Mouse (Mus musculus) right cerebral cortex, adult 2 months (tissue): ENCODE results near the gene Ttc26.

Experiments
- DNase-seq, 2 experiments: peaks; one replicate each; pipeline ENCODE4 v3.0.0; 2021 to 2022; ENCODE audit warnings: low spot score in 2 of 2

Ttc26 gene

GRCm38 (mm10) chr6:38381129-38381771 lies at the start of gene Ttc26:
Gene Ttc26 (plus strand): TSS chr6:38381469.
- DNase-seq, result peak; percentile 84 to 89

- DNase-seq, result no peak
Measured at GRCm38 (mm10) chr6:38335264-38335663, 46.0 kb upstream of the Ttc26 start.

- DNase-seq, result no peak
Measured at GRCm38 (mm10) chr6:38337166-38337705, 44.0 kb upstream of the Ttc26 start.

GRCm38 (mm10) chr6:38337951-38338350 lies 43.3 kb upstream of the Ttc26 start:
- no peak for DNase-seq

- DNase-seq, result no peak
Measured at GRCm38 (mm10) chr6:38339078-38339477, 42.2 kb upstream of the Ttc26 start.

GRCm38 (mm10) chr6:38341751-38342665 lies 39.3 kb upstream of the Ttc26 start:
- no peak for DNase-seq

- no peak for DNase-seq
Measured at GRCm38 (mm10) chr6:38342666-38342992, 38.6 kb upstream of the Ttc26 start.

GRCm38 (mm10) chr6:38343581-38343980 lies 37.7 kb upstream of the Ttc26 start:
- no peak for DNase-seq

GRCm38 (mm10) chr6:38344006-38344670 lies 37.1 kb upstream of the Ttc26 start:
- DNase-seq, result no peak

GRCm38 (mm10) chr6:38345796-38346195 lies 35.5 kb upstream of the Ttc26 start:
- no peak for DNase-seq

- DNase-seq, result no peak
Measured at GRCm38 (mm10) chr6:38347875-38348274, 33.4 kb upstream of the Ttc26 start.

GRCm38 (mm10) chr6:38348811-38349453 lies 32.3 kb upstream of the Ttc26 start:
- DNase-seq, result no peak

GRCm38 (mm10) chr6:38349806-38350205 lies 31.5 kb upstream of the Ttc26 start:
- DNase-seq, result no peak

- no peak for DNase-seq
Measured at GRCm38 (mm10) chr6:38351930-38352329, 29.3 kb upstream of the Ttc26 start.

GRCm38 (mm10) chr6:38352451-38352850 lies 28.8 kb upstream of the Ttc26 start:
- no peak for DNase-seq

GRCm38 (mm10) chr6:38353181-38353580 lies 28.1 kb upstream of the Ttc26 start:
- DNase-seq, result no peak

GRCm38 (mm10) chr6:38353811-38354722 lies 27.2 kb upstream of the Ttc26 start, which contains the start of gene Zc3hav1:
Gene Zc3hav1 (minus strand): TSS chr6:38354603.
- DNase-seq, result peak; percentile 15 to 46

- DNase-seq, result peak in 1 of 2 experiments; percentile 4
Measured at GRCm38 (mm10) chr6:38354723-38355353, 26.4 kb upstream of the Ttc26 start.

- DNase-seq, result no peak
Measured at GRCm38 (mm10) chr6:38355354-38355823, 25.9 kb upstream of the Ttc26 start.

- no peak for DNase-seq
Measured at GRCm38 (mm10) chr6:38355862-38356261, 25.4 kb upstream of the Ttc26 start.
